Mouse (Mus musculus): ENCODE results near the gene Rnf186.

Rnf186 gene

GRCm38 (mm10) chr4:138966866-138967265 lies at the start of gene Rnf186:
Rnf186 (plus strand) TSS chr4:138967112.
- in situ Hi-C loops (cut with MboI; ENCODE audit: unreplicated experiment in 2 of 2): no loop called here

GRCm38 (mm10) chr4:138917282-138917681 lies 49.6 kb upstream of the Rnf186 start:
- in situ Hi-C loops (cut with MboI; ENCODE audit: unreplicated experiment in 2 of 2): loop anchor here in 1 of 2 experiments (25.0 kb wide), 1 partner anchor 1530 kb away; no protein-coding TSS in a partner anchor

- in situ Hi-C loops (cut with MboI; ENCODE audit: unreplicated experiment in 2 of 2): loop anchor here (5.0 to 25.0 kb wide), 3 partner anchors 83 to 1534 kb away; partner anchors contain the start of gene Htr6 (in 1 of the 2)
Measured at GRCm38 (mm10) chr4:138921254-138922130, 45.4 kb upstream of the Rnf186 start.

- in situ Hi-C loops (cut with MboI; ENCODE audit: unreplicated experiment in 2 of 2): loop anchor here (5.0 to 25.0 kb wide), 3 partner anchors 83 to 1535 kb away; partner anchors contain the start of gene Htr6 (in 1 of the 2)
Measured at GRCm38 (mm10) chr4:138922131-138922459, 44.8 kb upstream of the Rnf186 start.

- in situ Hi-C loops (cut with MboI; ENCODE audit: unreplicated experiment in 2 of 2): loop anchor here (5.0 to 25.0 kb wide), 4 partner anchors 72 to 362 kb away; partner anchors contain the start of gene Htr6 (in 1 of the 2)
Measured at GRCm38 (mm10) chr4:138925561-138925960, 41.4 kb upstream of the Rnf186 start.

- in situ Hi-C loops (cut with MboI; ENCODE audit: unreplicated experiment in 2 of 2): loop anchor here in 1 of 2 experiments (25.0 kb wide), 1 partner anchor 353 kb away; no protein-coding TSS in a partner anchor
Measured at GRCm38 (mm10) chr4:138933862-138934261, 33.0 kb upstream of the Rnf186 start.

- in situ Hi-C loops (cut with MboI; ENCODE audit: unreplicated experiment in 2 of 2): loop anchor here in 1 of 2 experiments (25.0 kb wide), 1 partner anchor 353 kb away; no protein-coding TSS in a partner anchor
Measured at GRCm38 (mm10) chr4:138934456-138935145, 32.3 kb upstream of the Rnf186 start.

GRCm38 (mm10) chr4:138938495-138939269 lies 28.2 kb upstream of the Rnf186 start:
- in situ Hi-C loops (cut with MboI; ENCODE audit: unreplicated experiment in 2 of 2): loop anchor here in 1 of 2 experiments (25.0 kb wide), 1 partner anchor 349 kb away; no protein-coding TSS in a partner anchor

- in situ Hi-C loops (cut with MboI; ENCODE audit: unreplicated experiment in 2 of 2): loop anchor here in 1 of 2 experiments (25.0 kb wide), 1 partner anchor 348 kb away; no protein-coding TSS in a partner anchor
Measured at GRCm38 (mm10) chr4:138939481-138939880, 27.4 kb upstream of the Rnf186 start.

GRCm38 (mm10) chr4:138941401-138941800 lies 25.5 kb upstream of the Rnf186 start:
- in situ Hi-C loops (cut with MboI; ENCODE audit: unreplicated experiment in 2 of 2): loop anchor here in 1 of 2 experiments (25.0 kb wide), 1 partner anchor 346 kb away; no protein-coding TSS in a partner anchor

GRCm38 (mm10) chr4:138941966-138942365 lies 24.9 kb upstream of the Rnf186 start:
- in situ Hi-C loops (cut with MboI; ENCODE audit: unreplicated experiment in 2 of 2): loop anchor here in 1 of 2 experiments (25.0 kb wide), 1 partner anchor 345 kb away; no protein-coding TSS in a partner anchor

- in situ Hi-C loops (cut with MboI; ENCODE audit: unreplicated experiment in 2 of 2): loop anchor here in 1 of 2 experiments (25.0 kb wide), 1 partner anchor 344 kb away; no protein-coding TSS in a partner anchor
Measured at GRCm38 (mm10) chr4:138943730-138944129, 23.2 kb upstream of the Rnf186 start.

GRCm38 (mm10) chr4:138948257-138948656 lies 18.7 kb upstream of the Rnf186 start:
- in situ Hi-C loops (cut with MboI; ENCODE audit: unreplicated experiment in 2 of 2): loop anchor here in 1 of 2 experiments (25.0 kb wide), 1 partner anchor 339 kb away; no protein-coding TSS in a partner anchor

- in situ Hi-C loops (cut with MboI; ENCODE audit: unreplicated experiment in 2 of 2): no loop called here
Measured at GRCm38 (mm10) chr4:138958612-138959011, 8.3 kb upstream of the Rnf186 start.

GRCm38 (mm10) chr4:138959120-138959519 lies 7.8 kb upstream of the Rnf186 start:
- in situ Hi-C loops (cut with MboI; ENCODE audit: unreplicated experiment in 2 of 2): no loop called here

GRCm38 (mm10) chr4:138959926-138960325 lies 7.0 kb upstream of the Rnf186 start:
- in situ Hi-C loops (cut with MboI; ENCODE audit: unreplicated experiment in 2 of 2): no loop called here

- in situ Hi-C loops (cut with MboI; ENCODE audit: unreplicated experiment in 2 of 2): no loop called here
Measured at GRCm38 (mm10) chr4:138962719-138963118, 4.2 kb upstream of the Rnf186 start.

- in situ Hi-C loops (cut with MboI; ENCODE audit: unreplicated experiment in 2 of 2): no loop called here
Measured at GRCm38 (mm10) chr4:138965871-138966270, 1.0 kb upstream of the Rnf186 start.

- in situ Hi-C loops (cut with MboI; ENCODE audit: unreplicated experiment in 2 of 2): no loop called here
Measured at GRCm38 (mm10) chr4:138967485-138967884, 573 bp downstream of the Rnf186 start.

Measured in v-Abl transformed pro-B cells (cell line).